Mouse (Mus musculus) natural killer cell, adult 2 months (primary cell): ENCODE results near the gene Ccdc3.

Experiments
- DNase-seq, 2 experiments: peaks; one replicate each; pipeline ENCODE4 v3.0.0; 2022; ENCODE audit warnings: low spot score in 2 of 2

Gene Ccdc3

DNA sequence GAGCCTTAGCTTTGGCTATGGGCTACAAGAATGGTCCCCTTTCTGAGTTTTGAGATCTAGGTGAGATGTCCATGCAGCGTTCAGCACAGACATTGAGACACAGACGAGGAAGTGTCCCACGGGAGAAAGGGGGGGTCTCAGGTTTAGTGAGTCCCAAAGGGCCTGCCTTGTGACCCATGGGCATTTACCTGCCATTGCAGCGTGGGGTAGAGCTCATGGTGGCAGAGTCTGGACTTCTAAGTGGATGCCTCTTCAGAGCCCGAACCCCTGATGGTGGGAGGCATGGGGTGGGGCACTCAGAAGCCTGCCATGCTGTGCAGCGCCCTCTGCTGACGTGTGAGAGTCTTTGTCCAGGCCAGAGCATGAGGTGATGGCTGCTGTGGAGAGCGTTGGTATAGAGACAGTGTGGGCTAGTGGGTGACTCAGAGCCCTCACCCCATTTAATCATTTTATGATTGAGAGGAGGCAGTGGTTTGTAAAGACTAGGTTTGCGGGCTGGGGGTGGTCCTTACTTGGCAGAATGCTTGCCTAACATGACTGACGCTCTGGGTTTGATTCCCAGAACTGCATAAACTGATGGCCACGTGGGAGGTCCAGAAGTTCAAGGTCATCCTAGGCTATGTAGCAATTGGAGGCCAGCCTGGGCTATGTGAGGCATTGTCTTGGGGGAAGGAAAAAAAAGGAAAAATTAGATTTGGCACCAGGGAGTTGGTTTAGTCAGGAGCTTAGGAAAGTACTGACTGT, 23.6 kb downstream of the Ccdc3 start:
- DNase-seq: no peak

DNA sequence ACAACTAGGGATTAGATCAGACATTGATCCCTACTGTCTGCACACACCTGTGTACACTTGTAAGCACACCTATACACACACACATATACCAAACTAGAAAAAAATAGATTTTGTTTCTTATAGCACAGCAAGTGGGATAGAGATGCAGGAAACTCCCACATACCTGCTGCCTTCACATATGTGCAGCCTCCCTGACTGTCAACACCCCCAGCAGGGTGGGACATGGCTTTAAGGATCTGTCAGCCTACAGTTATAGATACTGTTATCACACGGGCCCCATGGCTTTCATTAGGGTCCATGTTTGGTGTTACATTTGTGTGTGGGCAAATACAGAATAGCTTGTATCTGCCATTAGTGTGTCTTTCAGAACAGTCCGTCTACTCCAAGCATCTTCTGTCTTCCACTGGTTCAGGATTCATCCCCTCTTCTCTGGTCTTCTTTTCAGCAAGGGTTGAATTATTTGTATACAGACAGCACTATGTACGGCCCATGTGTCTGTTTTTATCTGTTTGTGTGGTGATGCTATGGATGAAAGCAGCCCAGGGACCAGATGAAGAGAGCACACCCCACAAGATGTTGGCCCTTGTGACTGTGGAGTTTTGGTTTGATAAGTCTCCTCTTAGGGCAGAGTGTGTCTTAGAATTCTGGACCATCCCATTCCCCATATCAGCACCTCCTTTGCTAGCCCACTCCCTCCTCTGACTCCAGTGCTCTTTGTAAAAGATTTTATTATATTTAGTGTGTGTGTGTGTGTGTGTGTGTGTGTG, 24.5 kb downstream of the Ccdc3 start:
- DNase-seq: no peak

DNA sequence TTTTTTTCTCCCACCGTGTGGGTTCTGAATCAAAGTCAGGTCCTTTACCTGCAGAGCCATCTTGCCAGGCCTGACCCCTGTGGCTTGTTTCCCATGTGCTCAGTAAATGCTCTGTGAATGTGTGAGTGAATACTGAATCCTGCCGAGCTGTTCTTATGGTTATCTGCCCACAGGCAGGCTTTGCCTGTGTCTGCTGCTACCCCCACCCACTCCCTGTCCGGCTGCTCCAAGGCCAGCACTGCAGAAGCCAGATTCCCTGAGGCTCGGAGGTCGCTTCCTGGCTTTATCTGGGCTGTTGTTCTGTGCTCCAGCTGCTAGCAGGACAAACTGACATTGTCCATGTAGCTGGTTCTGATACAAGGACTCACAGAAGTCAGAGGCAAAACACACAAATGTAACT, 25.2 kb downstream of the Ccdc3 start:
- DNase-seq: no peak

DNA sequence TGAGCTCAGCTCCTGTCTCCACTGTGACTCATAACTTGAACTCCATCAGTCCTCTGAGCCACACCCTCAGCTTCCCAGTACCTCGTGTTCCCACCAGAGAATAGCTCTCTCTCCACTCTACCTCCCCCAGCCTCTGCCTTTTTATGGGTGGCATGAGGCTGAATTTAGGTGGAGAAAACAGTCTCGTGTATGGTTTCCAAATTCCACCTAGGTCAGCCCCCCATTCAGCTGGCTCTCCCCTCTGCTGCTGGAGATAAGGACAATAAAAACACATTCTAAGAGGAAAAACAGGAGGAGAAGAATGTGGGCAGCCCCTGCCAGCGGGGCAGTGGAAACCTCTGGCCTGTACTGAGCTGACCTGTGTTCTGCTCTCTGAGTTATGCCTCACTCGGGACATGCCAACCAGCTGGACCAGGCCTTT, 28.4 kb downstream of the Ccdc3 start:
- no peak for DNase-seq

DNA sequence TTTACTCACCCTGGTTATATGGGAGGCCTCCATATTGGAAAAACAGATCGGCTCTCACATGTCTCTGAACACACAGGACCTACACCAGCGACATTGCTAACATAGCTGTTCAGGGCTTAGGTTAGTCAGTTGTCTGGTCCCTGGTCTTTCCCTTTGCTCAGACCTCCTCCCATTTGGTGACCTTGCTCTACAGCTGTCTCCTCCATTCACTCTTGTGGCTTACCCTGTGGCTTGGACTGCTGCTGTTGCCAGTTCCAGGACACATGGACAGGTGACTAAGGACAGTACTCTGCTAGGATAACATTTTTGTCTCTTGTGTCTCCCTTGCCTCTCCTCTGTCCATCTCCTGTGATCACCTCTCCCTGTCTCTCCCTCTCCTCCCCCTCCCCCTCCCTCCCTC, 29.2 kb downstream of the Ccdc3 start:
- no peak for DNase-seq

DNA sequence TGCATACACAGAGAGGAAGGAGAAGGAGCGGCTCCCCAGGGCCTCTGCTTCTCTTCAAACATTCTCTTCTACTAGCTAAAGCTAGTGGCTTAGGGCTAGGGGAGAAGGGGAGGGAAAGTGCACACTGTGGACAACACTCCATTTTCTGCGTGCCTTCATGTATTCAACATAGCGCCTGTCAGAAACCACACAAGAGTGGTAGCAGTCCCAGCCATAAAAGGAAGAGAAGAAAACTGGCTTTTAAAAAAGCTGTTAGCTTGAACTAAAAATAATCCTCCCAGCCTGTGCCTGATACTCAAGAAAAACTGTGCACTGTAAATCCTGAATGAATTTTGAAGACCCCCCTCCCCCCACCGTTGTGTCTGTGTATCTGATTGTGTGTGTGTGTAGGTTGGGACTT, 33.2 kb downstream of the Ccdc3 start:
- no peak for DNase-seq

DNA sequence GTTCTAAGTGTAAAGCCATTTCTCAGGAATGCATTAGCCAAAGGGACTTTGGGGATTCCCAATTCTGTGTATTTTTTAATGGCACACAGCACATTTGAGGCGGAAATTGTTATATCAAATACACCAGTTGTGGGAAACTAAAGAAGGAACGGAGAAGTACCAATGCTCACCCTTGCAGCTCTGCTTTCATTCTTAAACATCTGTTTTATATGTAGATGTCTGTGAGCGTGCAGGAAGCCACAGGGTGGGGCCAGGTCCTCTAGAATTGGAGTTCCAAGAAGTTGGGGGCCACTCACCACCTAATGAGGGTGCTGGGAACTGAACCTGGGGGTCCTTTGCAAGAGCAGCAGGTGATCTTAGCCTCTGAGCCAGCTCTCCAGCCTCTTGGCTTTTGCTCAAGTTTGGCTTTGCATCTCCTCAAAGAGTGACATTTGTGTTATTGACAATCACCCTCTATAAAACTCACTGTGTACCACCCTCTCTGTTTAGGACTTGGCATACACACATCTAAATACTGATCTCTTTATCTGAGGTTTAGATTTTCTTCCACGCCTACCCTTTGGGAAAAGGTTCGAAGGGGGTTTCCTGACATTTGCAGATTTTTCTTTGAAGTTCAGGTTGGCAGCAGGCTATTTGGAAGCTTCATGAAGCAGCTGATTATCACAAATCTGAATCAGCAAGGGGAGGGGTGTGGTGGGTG, 33.9 kb downstream of the Ccdc3 start:
- DNase-seq: no peak

DNA sequence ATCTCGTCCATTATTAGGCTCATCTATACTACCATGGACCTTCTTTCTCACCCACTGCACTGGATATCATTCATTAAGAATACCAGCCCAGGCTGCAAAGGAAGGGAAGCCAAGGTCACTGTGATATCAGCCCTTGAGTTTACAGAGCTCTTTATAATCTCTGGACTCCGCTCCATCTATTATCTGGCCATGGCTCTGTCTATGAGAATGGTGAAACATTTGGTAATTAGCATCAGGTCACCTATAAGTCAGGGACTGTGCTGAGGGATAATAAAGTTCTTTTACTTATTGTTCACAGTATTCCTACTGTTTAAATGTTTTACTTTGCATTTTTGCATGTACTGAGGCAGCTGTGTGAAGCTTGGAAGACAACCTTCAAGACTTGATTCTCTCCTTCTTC, 35.2 kb downstream of the Ccdc3 start:
- no peak for DNase-seq

DNA sequence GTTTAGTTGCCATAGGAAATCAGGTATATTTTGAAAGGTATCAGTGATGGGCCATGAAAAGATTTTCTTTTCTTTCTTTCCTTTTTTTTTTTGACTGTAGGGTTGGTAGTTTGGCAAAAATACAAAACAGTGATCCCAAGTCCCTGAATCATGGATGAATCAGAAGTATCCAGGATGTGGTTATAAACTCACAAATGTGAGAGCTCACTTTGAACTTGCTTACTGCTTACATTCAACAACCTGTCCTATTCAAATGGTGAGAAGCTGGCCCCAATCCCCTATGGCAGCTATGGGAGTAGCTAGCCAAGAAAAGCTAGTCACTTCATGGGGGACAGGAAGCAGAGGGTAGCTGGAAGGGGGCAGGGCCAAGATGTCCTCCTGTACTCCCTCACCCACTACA, 37.1 kb downstream of the Ccdc3 start:
- no peak for DNase-seq

DNA sequence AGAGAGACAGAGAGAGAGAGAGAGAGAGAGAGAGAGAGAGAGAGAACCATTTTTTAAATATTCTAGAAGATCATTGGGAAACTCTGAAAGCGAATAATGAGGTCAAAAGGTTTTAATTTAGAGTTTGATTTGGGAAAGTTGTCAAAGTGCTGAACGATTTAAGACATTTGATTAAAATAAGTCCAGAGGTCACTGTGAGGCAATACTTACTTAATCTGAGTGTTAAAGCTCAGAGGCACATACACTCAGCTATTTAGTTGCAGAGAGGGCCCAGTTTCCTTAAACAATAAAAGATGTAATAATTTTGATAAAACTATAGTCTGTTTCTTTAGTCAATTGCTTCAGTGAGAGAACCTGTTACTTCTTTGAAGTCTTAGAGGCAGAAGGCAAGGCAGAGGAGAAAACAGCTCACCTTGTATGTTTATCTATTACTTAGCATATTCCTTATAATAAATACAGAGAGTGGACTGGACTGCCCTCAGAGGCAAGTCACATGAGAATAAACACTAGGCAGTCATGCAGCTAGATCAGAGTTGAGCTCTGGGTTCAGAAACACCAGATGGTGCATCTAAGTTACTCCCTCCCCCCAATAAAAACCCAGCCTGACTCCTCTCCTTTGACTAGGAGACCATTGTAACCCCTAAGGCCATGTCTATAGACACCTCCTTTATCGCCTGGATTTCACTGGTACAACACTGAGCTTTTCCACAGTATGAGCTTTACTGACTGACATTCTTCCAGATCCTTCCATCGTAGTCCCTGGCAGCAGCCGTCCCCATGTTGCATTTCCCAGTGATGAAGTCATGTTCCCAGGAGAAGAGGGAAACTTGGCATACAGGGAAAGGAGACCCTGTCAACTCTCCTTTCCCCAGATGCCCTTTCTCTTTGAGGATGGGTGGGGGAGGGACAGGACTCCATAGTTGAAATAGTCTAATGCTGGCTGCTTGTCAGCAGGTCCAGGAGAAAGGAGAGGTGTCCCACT, 44.2 kb downstream of the Ccdc3 start:
- no peak for DNase-seq

DNA sequence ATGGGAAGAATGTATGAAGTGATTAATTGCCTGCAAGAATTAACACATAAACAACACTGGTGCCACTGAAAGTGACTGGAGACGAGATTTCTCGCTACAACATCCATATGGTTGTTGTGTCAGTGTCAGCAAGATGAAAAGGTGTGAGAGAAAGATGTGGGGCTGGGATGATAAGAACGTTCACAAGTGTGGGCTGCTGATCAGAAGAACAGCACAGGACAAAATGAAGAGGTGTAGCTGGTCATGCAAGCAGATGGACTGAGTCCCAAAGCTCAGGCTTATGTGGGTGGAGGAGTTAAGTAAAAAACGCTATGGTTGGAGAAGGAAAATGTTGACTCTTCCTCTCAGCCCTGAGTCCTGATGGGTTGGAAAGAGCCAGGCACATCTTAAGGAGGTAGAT, 46.6 kb downstream of the Ccdc3 start:
- DNase-seq: no peak

DNA sequence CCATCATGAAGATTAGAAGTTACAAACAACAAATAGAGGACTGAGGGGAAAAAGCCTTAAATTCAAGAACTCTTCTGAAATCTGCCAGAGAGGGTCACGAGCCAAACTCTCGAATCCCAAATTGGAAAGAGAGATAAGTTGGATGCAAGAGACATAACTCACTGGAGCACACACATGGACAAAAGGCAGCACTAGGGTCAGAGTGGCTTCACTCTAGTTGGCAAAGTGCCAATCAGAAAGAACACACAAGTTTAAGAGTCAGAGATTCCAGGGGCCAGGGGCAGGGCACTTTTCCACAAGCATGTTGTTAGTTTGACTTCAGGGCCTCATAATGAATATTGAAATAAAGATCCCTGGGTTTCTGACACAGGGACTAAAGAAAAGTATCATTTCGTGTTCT, 48.1 kb downstream of the Ccdc3 start:
- DNase-seq: no peak

DNA sequence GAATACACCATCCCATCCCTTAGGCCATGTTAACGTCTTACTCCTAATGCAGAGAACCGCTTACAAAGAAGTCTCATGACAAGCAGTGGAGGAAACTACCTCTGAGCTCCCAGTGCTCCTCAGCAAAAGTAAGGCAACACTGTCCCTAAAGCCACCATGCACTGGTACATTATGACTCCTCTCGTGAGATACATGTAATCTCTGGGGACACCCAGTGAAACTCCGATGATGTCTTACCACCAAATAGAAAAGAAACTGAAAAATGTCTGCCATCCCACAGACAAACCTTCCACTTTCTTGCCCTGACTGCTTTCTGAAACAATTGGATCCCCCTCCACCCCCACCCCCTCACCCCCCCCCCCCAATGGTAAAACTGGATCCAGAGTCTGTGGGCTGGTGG, 54.6 kb downstream of the Ccdc3 start:
- DNase-seq: no peak

DNA sequence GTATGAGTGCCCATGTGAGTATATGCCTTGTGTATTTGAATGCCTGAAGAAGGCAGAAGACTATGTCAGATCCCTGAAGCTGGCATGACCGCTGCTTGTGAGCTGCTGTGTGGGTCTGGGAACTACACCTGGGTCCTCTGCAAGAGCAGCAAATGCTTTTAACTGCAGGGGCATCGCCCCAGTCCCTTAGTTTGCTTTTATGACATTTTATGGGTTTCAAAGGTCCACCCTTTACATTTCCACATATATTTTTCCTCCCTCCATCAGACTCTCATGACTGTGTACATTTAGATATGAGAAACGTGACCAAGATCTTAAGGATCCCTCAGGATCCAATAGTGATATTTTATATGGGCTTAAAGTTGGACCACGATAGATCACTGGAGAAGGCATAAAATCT, 55.5 kb downstream of the Ccdc3 start:
- DNase-seq: no peak

DNA sequence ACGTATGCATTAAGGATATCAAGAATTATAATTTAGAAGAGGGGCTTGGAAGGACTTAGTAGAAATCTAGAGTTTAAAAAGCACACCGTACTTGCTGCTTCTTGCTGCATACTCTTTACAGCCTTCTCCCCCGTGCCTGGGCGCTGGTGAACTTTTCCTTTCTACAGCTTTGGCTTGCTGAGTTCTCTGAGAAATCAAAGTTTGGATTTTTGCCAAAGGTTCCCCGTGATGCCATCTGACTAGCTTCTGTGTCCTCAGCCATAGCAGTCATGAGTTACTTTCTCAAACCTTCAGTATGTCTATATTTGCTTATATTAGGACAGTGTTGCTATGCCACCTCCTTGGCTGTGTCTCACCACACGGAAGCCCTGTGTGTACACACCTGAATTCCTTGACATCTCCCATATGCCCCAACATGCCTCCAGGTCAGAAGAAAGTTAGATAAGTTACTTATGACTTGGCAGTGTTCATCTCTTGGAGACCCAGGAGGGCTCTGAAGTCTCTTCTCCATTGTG, 57.2 kb downstream of the Ccdc3 start:
- no peak for DNase-seq

DNA sequence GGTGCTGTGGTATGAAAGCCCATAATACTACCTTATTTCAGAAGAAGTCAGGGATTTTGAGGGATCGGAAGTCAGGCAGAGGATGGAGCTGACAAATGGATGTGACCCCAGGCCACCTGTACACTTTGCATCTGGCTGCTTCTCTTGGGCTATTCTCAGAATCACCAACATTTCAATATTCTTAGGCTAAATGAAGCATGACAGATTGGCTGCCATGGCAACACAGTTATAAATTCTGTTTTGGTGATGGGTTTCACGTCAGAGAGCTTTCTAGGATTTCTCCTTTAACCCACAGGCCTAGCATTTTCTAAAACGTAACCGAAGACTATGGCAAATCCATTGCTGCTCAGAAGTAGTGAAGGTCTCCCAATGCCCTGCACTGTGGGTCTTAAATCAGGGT, 59.9 kb downstream of the Ccdc3 start:
- DNase-seq: no peak

DNA sequence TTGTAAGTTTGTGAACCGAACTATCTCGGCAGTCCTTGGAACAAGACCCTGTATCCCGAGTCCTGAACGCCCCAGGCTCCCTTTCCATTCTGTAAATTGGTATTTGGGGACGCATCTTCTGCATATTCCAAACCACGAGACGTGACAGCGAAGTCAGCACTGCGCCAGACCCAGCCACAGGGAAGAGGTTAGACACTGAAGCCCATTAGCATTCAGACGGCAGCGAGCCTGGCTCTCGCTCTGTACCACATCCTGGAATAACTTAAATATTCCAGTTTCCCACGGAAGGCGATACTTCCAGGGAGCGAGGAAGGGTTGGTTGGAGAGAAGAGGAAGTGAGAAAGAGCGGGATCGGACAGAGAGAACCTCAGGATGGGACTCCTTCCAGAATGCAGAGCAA, 61.7 kb downstream of the Ccdc3 start:
- DNase-seq: no peak

DNA sequence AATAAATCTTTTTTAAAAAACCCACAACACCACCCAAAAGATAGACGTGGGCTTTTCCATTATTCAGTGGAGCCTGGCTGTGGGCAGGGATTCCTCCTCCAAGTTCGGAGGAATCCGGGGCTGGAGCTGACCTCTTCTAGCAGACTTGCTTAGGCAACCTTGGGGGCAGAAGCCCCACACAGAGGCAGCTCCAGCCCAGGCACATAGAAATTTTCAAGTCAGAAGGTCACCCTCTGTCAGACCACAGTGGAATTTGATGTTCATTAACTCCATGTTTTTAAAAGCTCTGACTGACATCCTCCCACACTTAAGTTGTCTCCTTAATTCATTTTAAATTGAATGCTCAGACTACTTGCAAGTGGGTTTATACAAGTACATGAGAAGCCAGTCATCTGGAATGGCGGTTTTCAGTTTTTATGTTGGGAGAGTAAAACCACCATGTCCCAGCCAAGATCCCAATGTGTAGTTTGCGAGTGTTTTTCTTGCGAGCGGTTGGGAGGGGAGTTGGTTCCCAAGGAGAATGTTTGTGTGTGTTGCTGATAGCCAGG, 63.3 kb downstream of the Ccdc3 start:
- no peak for DNase-seq

DNA sequence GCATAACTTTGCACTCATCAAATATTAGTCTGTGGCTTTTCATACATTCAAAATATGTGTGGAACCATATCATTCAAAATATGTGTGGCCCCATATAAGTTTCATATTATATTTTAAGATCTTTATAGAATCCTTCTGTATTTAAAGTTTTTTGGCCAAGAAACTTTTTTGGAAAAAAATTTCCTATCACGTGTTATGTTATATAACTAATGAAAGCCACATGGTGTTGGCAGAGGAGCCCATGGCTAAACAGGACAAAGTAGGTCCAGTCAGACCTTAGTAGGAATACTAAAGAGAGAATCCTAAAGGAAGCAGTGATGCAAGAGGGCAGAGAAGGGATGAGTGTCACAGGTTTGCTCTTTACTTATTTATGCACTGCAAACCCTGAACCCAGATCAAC, 65.6 kb downstream of the Ccdc3 start:
- DNase-seq: no peak

DNA sequence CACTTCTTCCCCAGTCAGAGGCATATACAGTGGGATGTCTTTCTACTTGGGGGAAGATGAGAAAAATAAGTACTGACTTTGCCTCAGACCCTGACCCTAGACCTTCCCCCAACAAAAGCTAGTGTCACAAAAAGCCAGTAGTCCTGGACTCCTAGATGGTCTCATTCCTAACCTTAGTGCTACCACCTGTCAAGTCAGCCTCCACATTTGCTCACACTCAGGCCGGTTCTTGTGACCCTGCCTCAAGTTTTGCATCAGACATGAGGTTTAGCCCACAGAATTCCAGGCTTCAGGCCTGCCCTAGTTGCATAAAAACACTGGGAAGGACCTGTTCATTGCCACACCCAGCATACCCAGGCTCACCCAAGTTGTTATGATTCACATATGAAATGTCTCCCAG, 67.4 kb downstream of the Ccdc3 start:
- no peak for DNase-seq

DNA sequence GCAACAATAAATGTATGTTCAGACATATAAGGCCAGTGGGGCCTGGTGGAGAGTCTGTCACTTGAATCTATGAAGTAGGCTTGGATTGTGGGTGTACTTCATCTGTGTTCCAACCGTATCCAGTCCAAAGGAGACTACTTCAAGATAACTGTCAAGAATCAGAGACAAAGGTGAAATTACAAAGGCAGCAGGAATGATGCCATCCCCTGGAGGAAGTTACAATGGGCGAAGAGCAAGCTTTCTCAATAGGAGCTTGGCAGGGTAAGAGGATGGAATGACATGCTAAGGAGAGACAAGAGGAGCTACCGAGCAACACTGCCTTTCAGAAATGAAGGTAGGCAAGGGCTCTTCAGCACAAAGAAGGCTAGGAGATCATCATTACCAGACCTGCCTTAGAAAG, 69.1 kb downstream of the Ccdc3 start:
- DNase-seq: no peak
